Mouse (Mus musculus): ENCODE measurements at regions not wholly inside any gene's neighbourhood (a gene's known extent, or its start where the extent isn't known, plus 50 kb on each side); places are given as distances from the start of the nearest gene placed in this dataset.
A peak's percentile ranks its signal among the peaks of the same experiment; 100 is the strongest.

- ATAC-seq (ENCODE audit: low TSS enrichment) = no peak
Measured at GRCm38 (mm10) chr2:178992334-178993116, 449.7 kb upstream of the Cdh4 start.

- no peak for ATAC-seq (ENCODE audit: low TSS enrichment)
Measured at GRCm38 (mm10) chr2:178997921-178998320, 444.3 kb upstream of the Cdh4 start.

- no peak for ATAC-seq (ENCODE audit: low TSS enrichment)
Measured at GRCm38 (mm10) chr2:179000448-179001081, 441.7 kb upstream of the Cdh4 start.

- no peak for ATAC-seq (ENCODE audit: low TSS enrichment)
Measured at GRCm38 (mm10) chr2:179007766-179008165, 434.5 kb upstream of the Cdh4 start.

- ATAC-seq (ENCODE audit: low TSS enrichment) = no peak
Measured at GRCm38 (mm10) chr2:179013891-179014593, 428.2 kb upstream of the Cdh4 start.

GRCm38 (mm10) chr2:179022675-179023194 is 419.5 kb upstream of the Cdh4 start:
- ATAC-seq (ENCODE audit: low TSS enrichment) = peak; percentile 57; the same call in 1 of the 2 replicates

GRCm38 (mm10) chr2:179024225-179024624 is 418.0 kb upstream of the Cdh4 start:
- no peak for ATAC-seq (ENCODE audit: low TSS enrichment)

GRCm38 (mm10) chr2:179033171-179033570 is 409.1 kb upstream of the Cdh4 start:
- no peak for ATAC-seq (ENCODE audit: low TSS enrichment)

GRCm38 (mm10) chr2:179035446-179035845 is 406.8 kb upstream of the Cdh4 start:
- no peak for ATAC-seq (ENCODE audit: low TSS enrichment)

GRCm38 (mm10) chr2:179039697-179040096 is 402.5 kb upstream of the Cdh4 start:
- ATAC-seq (ENCODE audit: low TSS enrichment) = peak; percentile 85

GRCm38 (mm10) chr2:179043671-179044070 is 398.6 kb upstream of the Cdh4 start:
- 0 out of 2 replicates have a peak, but pooled peaks have one; percentile 6 for ATAC-seq (ENCODE audit: low TSS enrichment)

- ATAC-seq (ENCODE audit: low TSS enrichment) = no peak
Measured at GRCm38 (mm10) chr2:179045361-179045760, 396.9 kb upstream of the Cdh4 start.

GRCm38 (mm10) chr2:179054441-179054840 is 387.8 kb upstream of the Cdh4 start:
- ATAC-seq (ENCODE audit: low TSS enrichment) = no peak

GRCm38 (mm10) chr2:179064616-179065015 is 377.6 kb upstream of the Cdh4 start:
- no peak for ATAC-seq (ENCODE audit: low TSS enrichment)

- no peak for ATAC-seq (ENCODE audit: low TSS enrichment)
Measured at GRCm38 (mm10) chr2:179069520-179069919, 372.7 kb upstream of the Cdh4 start.

GRCm38 (mm10) chr2:179070346-179070745 is 371.9 kb upstream of the Cdh4 start:
- no peak for ATAC-seq (ENCODE audit: low TSS enrichment)

GRCm38 (mm10) chr2:179080462-179081274 is 361.6 kb upstream of the Cdh4 start:
- no peak for ATAC-seq (ENCODE audit: low TSS enrichment)

GRCm38 (mm10) chr2:179086915-179087314 is 355.3 kb upstream of the Cdh4 start:
- ATAC-seq (ENCODE audit: low TSS enrichment) = no peak

GRCm38 (mm10) chr2:179091480-179091879 is 350.8 kb upstream of the Cdh4 start:
- ATAC-seq (ENCODE audit: low TSS enrichment) = no peak

- peak; percentile 69 for ATAC-seq (ENCODE audit: low TSS enrichment)
Measured at GRCm38 (mm10) chr2:179093996-179094395, 348.2 kb upstream of the Cdh4 start.

GRCm38 (mm10) chr2:179095981-179096380 is 346.2 kb upstream of the Cdh4 start:
- no peak for ATAC-seq (ENCODE audit: low TSS enrichment)

GRCm38 (mm10) chr2:179096861-179097260 is 345.4 kb upstream of the Cdh4 start:
- no peak for ATAC-seq (ENCODE audit: low TSS enrichment)

Data from frontal cortex, adult (tissue).